Mouse (Mus musculus) induced T-regulatory cell, adult 2 months (primary cell): ENCODE measurements around the gene Cfb.
"Not testable (repeated sequence)": the region's sequence is repeated elsewhere in the genome, so short reads cannot be mapped to it uniquely, and the experiment has no call there.

ENCODE experiments used
- DNase-seq: peaks from one replicate; pipeline ENCODE4 v3.0.0-alpha.2; 2012; ENCODE audit warnings: low read depth

The Cfb gene

DNA sequence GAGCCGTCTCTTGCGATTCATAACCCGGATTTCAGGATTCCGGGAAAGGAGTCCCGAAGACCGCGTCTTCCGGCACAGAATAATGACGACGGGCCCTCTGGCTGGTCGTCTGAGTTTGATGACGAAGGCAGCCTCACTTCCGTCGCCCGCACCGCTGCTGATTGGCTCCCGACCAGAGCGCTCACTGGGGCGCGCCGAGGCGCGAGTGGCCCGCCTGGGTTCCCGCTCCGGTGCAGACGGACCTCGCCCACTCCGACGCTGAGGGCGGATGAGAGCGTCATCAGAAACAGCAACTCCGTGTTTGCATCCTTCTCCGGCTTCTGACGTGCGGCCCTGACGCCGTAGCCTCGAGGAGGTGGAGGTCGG lies 25.5 kb downstream of the Cfb start, which contains the start of the genes Stk19 and Dxo:
TSS of gene Stk19 (minus strand) at position 90 of the 366 bp plus-strand sequence.
TSS of gene Dxo (plus strand) at position 164 of the 366 bp plus-strand sequence.
- peak; percentile 98 for DNase-seq

DNA sequence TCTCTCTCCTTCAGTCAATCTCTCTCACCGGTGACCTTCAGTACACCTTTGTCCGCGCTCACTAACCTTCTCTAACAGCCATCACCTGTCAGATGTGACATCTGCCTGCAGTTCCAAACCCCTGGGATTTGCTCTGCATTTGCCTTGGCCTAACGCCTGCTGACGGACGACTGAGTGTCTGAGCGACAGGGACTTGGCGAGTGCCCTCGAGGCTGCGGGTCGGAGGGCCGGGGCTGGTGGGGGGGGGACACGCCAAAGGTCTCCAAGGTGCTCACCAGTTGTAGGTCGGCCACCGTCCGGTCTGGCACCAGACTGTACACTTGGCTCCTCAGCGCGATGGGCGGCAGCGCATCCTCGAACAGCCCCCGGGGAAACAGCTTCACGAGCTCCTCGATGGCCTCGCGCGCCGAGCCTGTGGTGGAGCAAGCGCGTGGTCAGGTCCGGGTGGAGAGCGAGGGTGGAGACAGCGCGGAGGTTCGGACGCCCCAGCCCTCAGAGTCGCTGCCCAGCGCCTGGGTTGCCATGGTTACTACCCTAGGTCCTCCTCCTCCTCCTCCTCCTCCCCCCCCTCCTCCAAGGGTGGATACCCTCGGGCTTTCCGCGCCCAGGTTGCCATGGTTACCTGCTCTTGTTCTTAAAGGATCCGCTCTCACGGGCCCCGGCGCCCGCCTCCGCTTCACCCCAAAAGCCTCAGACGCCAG lies 26.0 kb downstream of the Cfb start:
- no peak for DNase-seq

DNA sequence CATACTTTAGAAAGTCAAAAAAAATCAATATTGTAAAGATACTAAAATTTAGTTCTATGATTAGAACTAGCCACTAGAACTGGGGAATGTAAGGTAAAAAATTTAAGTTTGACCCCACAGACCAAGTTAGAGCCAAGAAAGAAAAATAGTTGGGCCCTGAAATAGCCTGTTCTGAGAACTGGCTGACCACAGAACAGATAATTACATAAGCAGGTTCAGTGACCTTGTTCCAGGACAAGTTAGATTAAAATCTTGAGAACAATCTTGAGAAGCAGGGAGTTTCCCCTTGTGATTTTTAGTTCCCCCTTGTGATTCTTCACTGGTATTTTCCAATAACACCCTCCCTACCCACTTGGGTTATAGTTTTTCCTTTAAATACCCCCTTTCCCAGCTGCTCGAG lies 31.5 kb downstream of the Cfb start:
- DNase-seq = not testable (repeated sequence)

DNA sequence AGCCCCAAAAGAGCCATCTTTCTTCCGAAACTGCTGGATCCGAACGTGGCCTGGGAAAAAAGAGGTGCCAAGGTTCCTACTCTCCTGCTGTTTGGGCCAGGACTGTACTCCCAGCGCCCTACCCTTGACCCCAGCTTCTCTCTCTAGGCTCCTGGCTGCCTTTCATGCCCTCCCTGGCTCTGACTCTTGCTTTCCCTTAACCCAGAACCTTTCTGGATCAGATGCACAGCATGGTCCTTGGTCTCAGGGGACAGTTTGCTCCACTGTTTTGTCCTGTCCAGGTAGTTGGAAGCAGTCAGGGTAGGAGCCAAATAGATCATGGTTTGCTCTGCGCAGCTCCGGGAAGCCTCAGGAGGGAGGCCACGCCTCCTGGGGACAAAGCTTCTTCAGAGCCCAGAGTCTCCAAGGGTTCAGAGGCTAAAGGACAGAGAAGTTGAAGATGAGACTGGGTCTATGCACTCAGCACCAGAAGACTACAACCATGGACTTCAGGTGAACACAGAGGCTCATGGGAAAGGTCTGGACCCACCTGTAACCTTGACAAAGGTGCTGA lies 47.4 kb downstream of the Cfb start:
- DNase-seq = no peak

DNA sequence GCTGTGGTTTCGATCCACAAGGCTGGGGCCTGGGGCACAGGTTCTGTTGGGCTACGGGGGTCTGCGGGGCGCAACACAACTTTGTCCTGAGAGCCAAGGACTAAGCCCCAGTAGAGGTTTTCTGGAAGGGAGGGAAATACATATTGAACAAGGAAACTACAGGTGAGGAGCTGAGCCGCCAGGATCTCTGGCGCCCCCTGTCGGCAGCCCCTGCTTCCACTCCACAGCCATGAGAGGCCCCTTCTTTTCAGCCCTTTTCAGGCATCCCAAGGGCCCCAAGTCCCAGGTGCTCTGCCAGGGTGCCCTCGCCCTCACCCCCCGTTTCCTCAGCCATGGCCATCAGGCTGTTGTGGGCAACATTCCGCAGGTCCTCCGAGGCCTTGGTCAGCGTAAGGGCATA lies 48.6 kb downstream of the Cfb start:
- DNase-seq = peak; percentile 58

GRCm38 (mm10) chr17:34811275-34811674 lies 51.0 kb downstream of the Cfb start:
- DNase-seq = no peak

GRCm38 (mm10) chr17:34810811-34811210 lies 51.5 kb downstream of the Cfb start:
- DNase-seq = not testable (repeated sequence)

GRCm38 (mm10) chr17:34810411-34810810 lies 51.9 kb downstream of the Cfb start:
- DNase-seq = not testable (repeated sequence)

- no peak for DNase-seq
Observed at GRCm38 (mm10) chr17:34808599-34809205, 53.6 kb downstream of the Cfb start.

- DNase-seq = no peak
Observed at GRCm38 (mm10) chr17:34807176-34807575, 55.1 kb downstream of the Cfb start.
